Mouse (Mus musculus) heart, postnatal 25 days (tissue): ENCODE results near the gene Nfasc. TPM values are rescaled to one million over a fixed set of nuclear protein-coding genes. Genes with fewer than 3 reads are reported as not detected.

Experiments used
- DNase-seq: peaks from one replicate; pipeline ENCODE4 v3.0.0; 2022; ENCODE audit warnings: low spot score
- intact Hi-C: fragments of 180-260 bp; cut with DNase I; formaldehyde crosslinking; loops from one replicate; pipeline ENCODE4 v1.15.1; 2025
- total RNA-seq, 2 experiments: library from RNA; stranded (reverse); gene quantifications; 2 replicates each; pipeline ENCODE4 v1.2.3; 2021

The Nfasc gene
- total RNA-seq, 2 experiments from 2014 or later = 0.20 to 0.34 TPM

- intact Hi-C loops = no loop called here
- no peak for DNase-seq
Measured at GRCm38 (mm10) chr1:132595741-132596140, 145.9 kb downstream of the Nfasc start.

- intact Hi-C loops = loop anchor here (1.0 to 5.0 kb wide), 2 partner anchors 69 to 222 kb away; no protein-coding TSS in a partner anchor
- DNase-seq = no peak
Measured at GRCm38 (mm10) chr1:132594587-132594986, 147.0 kb downstream of the Nfasc start.

GRCm38 (mm10) chr1:132592145-132592544 lies 149.5 kb downstream of the Nfasc start:
- DNase-seq = no peak
- intact Hi-C loops = loop anchor here (5.0 kb wide), 1 partner anchor 220 kb away; no protein-coding TSS in a partner anchor

DNA sequence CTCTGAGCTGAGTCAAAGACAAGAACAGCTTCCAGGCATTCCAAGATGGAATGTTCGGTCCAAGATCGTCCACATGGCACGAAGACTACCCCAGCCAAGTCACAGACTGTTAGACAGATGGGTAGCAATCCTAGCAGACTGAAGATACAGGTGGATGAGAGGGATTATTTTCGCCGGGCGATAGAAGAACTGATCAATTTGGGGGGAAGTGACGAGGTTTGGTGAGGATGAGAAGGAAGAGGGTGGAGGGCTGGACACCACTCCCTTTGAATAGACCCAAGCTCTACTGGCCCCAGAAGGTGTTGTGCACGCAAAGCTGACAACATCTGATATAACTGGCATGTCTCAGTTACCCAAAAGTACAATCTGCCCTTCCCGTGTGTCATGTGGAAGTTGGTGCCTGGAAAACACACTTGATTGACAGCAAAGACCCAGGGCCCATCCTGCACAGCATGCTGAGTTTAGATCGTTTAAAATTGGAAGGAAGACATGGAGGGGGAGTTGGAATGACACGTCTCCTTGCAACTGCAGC lies 150.1 kb downstream of the Nfasc start:
- no peak for DNase-seq
- intact Hi-C loops = loop anchor here (5.0 kb wide), 1 partner anchor 219 kb away; no protein-coding TSS in a partner anchor

DNA sequence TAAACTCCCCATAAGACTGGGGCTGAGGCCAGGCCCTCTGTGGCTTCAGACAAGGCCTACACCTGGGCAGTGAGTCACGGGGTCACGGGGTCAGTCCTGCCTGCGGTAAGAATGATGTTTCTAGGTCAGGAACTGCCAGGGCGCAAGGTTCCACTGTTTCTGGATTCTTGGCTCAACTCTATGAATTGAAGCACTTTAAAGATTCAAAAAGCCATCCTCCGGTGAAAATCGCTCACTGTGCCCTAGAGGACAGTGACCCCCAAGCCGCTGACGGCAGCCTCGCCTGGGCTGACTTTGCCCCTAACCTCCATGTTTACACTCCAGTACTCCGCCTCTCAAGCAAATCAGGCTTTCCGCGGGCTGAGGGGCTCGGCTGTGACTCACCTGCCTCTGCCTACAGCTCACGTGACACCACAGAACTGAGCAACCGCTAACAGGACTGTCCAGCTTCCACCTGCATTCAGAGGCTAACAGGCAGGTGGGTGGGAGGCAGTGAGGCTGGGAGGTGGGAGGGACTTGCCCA lies 154.9 kb downstream of the Nfasc start:
- intact Hi-C loops = no loop called here
- no peak for DNase-seq

GRCm38 (mm10) chr1:132585376-132585775 lies 156.2 kb downstream of the Nfasc start:
- intact Hi-C loops = no loop called here
- DNase-seq = no peak

DNA sequence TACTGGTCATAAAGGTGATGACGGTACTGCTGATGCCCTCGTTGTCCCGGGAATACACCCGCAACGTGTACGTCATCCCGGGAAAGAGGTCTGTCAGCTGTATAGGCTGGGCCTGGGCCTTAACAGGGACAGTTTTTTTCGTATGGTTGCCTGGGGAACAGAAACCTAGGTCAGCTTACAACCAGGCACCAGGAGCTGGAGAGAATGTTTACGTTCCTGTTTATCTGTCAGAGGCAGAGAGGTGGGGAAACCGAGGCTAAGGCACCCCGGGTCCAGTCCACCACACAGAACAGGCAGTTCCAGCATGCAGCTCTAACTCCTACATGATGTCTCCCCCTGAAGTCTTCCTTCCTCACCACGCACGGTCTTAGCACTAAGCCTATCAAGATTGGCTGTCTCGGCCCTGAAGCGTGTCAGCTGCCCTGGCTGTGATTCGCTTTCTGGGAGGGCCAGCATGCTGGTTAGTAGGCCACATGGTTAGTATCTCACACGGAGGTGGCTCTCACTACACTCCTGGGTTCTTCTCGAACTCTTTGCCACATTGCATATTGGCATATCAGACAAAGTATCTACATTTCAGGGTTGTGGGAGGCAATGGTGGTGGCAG lies 158.5 kb downstream of the Nfasc start:
- intact Hi-C loops = no loop called here
- DNase-seq = no peak

GRCm38 (mm10) chr1:132581845-132582839 lies 159.5 kb downstream of the Nfasc start:
- intact Hi-C loops = no loop called here
- DNase-seq = no peak

GRCm38 (mm10) chr1:132580063-132580462 lies 161.5 kb downstream of the Nfasc start:
- DNase-seq = no peak
- intact Hi-C loops = no loop called here

GRCm38 (mm10) chr1:132576845-132577244 lies 164.8 kb downstream of the Nfasc start:
- intact Hi-C loops = no loop called here
- DNase-seq = no peak

GRCm38 (mm10) chr1:132572851-132573250 lies 168.7 kb downstream of the Nfasc start:
- intact Hi-C loops = no loop called here
- no peak for DNase-seq

DNA sequence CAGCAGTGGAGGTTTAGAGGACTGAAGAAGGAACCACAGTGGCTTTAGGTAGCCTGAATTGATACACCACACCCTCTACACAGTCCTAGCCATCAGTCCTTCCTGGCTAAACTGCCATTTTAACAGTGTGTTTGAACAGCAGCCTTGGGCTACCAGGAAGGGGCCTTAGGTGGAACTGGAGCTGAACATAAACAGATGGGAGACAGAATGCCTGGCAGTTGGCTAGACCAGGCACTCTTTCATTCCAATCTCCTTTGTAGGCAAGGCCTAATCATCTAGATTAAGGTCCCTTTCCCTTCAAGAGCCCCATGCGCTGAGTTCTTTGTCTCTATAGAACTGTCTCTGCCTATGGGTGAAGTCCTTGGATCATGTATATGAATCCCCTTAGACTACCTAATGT lies 170.0 kb downstream of the Nfasc start:
- no peak for DNase-seq
- intact Hi-C loops = no loop called here

- no peak for DNase-seq
- intact Hi-C loops = no loop called here
Measured at GRCm38 (mm10) chr1:132570906-132571305, 170.7 kb downstream of the Nfasc start.

- intact Hi-C loops = no loop called here
- DNase-seq = no peak
Measured at GRCm38 (mm10) chr1:132570068-132570780, 171.4 kb downstream of the Nfasc start.

GRCm38 (mm10) chr1:132569516-132569915 lies 172.1 kb downstream of the Nfasc start:
- DNase-seq = no peak
- intact Hi-C loops = no loop called here

- no peak for DNase-seq
- intact Hi-C loops = no loop called here
Measured at GRCm38 (mm10) chr1:132567336-132568125, 174.1 kb downstream of the Nfasc start.

DNA sequence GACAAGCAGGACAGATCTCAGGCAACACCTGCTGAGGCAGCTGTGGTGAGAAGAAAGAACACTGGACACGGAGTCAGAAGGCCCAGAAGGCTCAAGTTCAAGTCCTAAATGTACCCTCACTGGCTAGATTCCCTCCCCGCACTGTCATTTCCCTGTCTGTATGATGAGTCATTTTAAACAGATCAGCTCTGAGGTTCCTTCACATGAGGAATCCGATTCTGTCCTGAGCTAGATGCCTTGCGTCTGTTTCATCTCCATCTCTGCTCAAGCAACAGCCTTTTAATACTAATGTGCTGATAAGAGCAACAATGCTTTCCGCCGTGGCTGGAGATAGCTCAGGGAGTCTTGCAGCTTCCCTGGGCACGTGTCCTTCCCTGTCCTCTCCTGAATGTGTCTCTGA lies 175.8 kb downstream of the Nfasc start:
- no peak for DNase-seq
- intact Hi-C loops = no loop called here

DNA sequence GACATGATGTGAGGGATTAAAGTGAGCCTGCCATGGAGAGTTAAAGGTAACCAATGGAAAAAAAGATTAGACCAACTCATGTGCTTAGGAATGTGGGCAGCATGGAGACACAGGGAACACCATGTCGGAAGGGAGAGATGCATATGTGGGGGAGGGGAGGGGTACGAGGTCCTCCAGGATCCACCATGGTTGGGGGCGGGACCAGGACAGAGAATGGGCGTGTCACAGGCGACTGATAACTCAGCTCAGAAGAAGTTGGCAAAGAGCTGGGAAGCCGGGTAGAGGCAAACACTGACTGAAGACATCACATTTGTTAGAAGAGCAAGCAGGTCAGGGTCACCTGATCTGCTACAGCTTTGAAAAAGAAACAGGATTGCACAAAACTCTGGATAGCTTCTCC lies 176.7 kb downstream of the Nfasc start:
- intact Hi-C loops = no loop called here
- no peak for DNase-seq

- DNase-seq = no peak
- intact Hi-C loops = no loop called here
Measured at GRCm38 (mm10) chr1:132562337-132562795, 179.2 kb downstream of the Nfasc start.
